Mouse (Mus musculus) urinary bladder, adult 2 months (tissue): Measurements from ENCODE around the gene Adgrb3. TPM values are rescaled to one million over a fixed set of nuclear protein-coding genes. Genes with fewer than 3 reads are reported as not detected.

Experiments
- DNase-seq: peaks from one replicate; pipeline ENCODE4 v3.0.0; 2022; ENCODE audit warnings: low spot score
- polyA plus RNA-seq: library from polyadenylated mRNA; depleted of rRNA; stranded (reverse); fragments of >200 nt; gene quantifications from 2 replicates; pipeline ENCODE4 v1.2.3, GENCODE M21; 2012; rRNA removed

Gene Adgrb3
- 0.09 and 0.14 TPM in 2 replicates for polyA plus RNA-seq

DNA sequence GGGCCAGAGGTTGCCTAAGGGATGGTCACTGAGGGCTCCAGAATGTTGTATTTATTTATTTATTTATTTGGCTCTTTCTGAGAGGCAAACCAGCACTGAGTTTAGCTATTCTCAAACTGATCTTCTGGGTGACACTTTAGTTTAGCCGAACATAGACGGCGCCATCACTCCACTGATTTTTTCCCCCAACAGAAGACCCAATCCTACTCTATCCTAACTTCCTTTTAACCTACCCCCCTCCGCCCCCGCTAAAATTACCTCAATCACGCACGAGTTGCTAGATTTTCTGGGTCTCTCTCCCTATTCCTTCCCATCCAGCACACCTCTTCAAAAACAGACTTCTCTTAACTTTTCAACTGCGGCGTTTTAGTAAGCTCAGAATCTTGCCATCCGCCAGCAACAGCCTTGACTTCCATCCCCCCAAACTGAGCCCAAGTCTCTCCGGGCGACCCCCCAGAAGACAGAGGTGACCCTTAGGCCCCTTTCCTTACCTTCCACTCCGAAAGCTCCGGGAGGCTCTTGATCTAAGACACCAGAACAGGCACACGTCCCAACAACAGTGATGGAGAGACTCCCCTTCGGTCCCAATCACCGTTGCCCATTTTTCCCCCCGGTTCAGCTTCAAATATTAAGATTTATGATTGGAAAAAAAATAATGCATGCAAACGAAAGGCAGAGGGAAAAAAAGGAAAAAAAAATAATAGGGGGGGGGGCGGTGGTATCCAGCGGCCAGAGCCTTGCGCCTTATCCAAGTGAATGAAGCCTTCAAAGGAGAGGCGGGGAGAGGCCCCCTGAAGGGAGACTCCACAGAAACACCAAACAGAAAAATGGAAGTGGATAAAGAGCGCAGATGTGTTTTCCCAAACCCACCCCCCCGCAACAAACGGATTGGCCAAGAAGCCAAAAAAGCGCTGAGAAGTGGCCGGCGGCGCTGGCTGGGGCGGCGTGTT is at the start of gene Adgrb3:
Gene Adgrb3, minus strand, starts transcription at position 737 of the 950 bp plus-strand sequence.
- DNase-seq = no peak

DNA sequence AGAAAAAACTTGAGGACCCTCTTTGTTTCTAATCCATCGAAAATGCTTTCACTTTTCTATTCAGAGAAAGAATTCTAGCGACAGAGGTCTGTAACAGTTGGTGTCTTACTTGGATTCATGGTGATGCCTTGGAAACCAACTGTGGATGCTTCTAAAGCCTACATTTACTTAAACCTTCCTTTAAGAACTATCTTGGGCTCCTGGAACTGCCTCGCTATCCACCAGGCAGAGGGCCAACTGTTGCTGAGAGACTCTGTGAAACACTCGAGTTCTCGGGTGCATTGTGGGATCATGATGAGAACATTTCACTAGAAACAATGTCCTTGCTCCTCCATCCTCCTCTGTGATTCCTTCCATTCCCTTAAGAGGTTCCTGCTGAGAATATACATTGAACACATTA is 48.0 kb upstream of the Adgrb3 start:
- DNase-seq = no peak

DNA sequence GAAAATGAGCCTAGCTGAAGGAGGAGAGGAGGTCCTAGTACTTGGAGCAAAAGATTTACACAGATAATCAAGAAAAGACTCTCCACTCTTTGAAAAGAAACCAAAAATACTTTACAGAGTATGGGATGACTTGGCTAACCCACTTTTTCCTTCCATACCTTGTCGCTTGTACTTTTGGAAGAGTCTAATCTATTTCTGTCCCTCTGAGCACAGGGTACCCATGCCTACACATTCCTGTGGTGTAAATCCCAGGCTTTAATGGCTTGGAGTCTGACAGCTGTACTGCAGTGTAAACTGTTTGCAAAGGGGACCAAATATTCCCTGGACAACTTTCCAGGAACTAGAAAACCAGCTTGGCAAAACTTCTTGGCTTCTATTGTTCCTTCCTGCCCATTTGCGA is 28.0 kb upstream of the Adgrb3 start:
- DNase-seq = no peak

DNA sequence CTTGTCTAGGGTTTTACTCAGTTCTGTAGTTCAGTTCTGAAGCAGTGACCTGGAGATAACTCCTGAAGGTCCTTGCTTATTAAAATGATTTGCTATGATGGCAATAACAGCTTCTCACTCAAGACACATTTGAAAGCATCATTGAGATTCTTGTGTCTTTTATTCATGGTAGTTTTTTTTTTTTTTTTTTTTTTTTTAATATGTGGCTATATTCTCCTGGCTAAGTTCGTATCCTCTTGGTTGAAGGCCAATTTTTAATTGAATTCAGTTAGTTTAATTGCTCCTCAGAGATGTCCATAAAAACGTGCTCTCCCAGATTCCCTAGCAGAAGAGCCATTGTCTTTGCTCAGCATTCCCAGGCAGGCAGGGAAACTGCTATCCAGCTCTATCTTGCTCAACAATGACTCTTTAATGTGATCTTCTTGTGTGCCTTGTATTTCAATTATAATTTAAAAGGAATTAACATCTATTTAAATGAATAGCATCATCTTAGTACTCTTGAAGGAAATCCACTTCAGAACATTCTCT is 25.0 kb upstream of the Adgrb3 start:
- DNase-seq = no peak

DNA sequence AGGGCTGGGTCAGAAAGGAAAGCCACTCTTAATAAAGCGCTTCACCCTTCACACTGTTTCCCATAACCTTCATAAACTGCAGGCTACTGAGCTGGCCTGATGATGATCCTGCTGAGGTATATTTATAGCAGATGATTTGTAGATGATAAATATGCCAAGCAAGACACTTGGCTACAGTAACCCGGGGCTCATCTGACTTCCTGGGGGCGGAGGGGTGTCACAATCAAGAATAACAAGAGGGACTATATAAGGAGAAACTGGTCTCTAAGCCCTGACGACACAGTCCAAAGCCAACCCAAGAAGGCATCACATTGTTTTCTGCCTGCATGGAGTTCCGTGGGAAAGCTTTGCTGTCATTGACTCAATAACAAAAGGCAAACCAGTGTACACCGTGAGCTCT is 2.8 kb upstream of the Adgrb3 start:
- no peak for DNase-seq

DNA sequence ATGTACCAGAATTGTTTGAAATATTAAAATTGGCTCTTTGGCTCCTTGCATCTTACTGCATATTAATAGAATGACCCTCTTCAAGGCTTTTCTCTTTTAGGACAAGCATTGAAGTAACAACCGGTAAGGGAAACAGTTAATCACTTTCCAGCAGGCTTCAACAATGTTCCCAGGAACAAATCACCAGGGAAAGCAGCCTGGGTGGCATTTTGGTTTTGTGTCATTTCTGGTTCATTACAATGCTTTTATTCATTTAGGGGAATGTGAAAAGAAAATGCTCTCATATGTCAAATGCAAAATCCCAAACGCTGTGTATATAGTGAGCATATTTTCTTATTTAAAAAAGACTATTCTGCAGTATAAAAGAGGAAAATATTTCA is 2.0 kb upstream of the Adgrb3 start:
- no peak for DNase-seq

DNA sequence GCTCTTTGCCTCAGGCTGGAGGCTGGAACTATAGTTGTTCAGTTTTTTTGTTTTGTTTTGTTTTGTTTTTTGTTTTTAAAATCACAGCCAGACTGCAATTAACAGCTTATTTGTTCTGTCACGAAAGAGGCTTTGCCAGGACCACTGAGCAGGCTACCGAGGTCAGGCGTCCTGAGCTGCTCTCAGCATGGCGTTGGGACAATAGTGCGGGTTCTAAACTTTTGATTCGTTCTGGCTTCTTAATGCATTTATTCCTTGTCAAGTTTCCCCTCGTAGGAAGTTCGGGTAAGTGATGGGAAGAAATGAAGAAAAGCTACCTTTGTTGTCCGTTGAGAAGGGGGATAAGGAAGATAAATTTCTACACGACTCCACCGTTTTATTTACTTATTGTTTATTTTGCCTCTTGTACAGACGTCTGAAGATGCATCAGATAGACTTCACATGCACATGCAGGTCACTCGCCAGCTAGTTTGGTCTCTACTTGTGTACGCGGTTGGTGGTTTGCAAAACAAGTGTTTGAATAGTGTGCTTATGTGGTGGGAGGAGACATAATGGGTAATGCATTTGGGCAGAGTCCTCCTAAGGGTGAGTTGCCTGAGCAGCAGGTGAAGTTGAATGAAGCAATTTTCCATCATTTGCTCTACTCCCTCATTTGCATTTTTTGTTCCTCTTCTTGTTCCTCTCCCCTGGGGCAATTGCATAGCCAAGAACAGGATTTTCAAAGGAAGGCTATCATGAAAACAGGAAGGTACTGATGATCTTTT is 1.4 kb upstream of the Adgrb3 start:
- DNase-seq = no peak

DNA sequence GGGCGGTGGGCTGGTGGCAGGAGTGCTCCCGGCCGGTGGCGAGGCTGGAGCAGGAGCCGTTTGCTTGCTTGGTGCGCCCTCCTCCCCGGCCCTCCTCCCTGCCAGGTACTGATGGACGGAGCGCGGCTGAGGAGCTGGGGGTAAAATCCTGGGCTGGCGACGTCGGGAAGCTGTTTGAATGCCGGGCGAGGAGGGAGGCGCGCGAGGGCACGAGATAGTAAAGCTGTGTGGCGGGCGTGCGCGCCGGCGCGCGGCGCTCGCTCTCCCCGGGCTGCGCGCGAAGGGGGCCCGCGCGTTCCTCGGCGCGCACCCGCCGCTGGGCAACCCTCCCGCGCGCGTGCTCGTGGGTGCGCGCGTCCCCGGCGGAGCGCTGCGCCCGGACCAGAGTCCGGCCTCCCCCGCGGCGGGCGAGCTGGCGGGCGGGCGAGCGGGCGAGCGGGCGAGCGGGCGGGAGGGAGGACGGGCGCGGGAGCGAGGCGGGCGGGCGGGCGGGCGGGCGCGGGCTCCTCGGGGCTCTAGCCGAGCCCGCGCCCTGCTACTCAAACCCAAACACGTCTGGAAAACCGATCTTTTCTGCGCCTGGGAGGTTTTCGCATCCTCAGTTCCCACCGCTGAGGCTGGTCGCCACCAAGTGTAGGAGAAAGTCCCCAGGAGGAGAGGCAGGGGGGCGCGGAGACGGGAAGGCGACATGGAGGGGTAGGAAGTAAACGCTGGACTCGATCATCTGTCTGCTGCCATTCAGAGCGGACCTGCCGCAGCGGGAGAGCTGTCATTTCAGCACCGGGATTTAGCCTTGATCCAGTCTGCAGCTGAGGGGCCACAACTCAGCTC is 629 bp upstream of the Adgrb3 start:
- DNase-seq = no peak

DNA sequence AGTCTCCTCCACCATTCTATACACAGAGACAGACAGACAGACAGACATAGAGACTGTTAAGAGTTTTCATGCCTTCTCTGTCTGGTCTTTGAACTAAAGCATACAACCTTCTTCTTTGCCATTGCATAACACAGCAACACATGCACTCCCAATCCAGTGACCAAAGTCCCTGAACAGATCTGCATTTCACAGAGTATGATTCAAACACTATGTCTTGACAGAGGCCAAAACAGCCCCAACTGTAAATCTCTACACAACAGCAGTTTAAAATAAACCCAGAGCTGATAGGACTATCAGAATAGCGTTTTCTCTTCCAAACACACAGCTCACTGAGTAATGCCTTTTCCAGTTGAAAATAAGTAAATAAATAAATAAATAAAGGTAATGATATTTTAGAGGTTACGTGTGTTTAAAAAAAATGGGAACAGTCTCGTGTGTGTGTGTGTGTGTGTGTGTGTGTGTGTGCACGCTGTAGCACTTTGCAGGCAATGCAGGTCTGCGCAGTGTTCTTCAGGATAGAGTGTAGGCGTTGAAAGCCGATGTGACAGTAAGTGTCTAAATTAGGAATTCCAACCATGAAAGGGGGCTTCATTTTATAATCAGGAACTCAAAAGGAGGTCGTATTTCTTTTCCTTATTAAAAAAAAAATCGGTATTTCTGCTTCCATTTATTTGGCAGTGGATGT is 1.3 kb downstream of the Adgrb3 start:
- no peak for DNase-seq

DNA sequence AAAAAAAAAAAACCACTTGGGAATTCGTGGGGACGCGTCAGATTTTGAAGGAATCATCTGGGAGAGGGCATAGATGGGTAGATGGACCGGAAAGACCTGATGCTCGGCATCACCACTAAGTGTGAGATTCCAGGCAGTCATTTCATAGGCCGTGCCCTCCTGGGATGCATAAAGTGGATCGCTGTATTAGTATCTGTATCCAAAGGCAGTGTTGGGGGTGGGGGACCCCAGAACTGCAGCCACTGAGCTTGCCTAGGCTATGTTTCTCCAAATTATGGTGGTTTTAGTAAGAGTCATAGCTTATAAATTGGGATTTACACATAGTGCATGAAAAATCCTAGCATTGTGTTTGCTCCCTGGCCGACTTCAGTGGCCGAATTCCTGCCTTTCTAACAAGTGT is 2.1 kb downstream of the Adgrb3 start:
- no peak for DNase-seq

DNA sequence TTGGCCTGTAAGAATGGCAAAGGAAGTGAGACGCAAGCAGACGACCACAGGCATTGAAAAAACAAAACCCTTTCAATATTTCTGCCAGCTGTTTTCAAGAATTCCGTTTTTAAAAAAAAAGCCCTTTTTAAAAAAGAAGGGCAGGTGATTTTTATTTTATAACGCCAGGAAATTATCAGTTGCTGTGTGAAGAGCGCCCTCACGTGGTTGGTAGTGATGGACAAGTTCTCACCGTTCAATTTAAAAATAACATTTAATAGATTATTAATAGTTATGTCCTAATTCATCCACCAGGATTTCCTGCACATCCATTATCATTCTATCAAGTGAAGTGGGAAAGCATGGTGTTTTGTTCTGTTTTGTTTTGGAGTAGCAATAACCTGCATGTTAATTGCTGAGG is 2.7 kb downstream of the Adgrb3 start:
- DNase-seq = no peak

DNA sequence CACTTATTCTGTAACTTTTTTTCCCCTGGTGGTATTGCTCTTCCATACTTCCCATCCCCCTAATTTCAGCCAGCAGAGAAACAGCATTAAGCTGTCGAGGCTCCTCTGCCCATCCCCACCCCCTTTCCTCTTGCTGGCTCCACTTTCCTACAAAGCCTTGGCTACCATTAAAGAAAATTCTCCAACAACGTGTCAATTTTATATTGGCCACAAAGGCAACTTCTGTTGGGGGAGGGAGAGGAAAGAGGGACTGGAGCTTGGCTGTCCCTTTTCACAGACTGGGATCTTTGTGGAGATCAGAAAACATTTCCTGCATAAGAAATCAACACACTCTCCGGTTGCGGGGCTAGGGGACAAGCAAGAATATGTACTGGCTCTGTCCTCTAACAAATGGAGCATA is 4.9 kb downstream of the Adgrb3 start:
- no peak for DNase-seq

DNA sequence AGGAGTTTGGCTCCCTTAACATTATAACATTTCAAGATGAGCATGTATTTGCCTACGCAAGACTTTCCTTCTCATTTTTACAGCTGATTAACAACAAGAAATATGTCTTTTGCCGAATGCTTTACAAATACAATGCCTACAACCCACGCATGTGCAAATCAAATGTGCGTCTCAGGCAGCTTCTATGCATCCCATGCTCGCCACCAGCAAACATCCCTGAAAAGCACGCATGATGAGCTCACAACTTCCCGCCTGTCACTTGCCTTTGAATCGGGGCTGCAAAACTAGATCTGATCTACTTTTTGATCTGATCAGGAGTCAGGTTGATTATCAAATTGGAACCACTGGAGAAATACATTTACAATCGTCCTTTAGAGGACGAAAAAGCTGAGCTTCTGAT is 5.5 kb downstream of the Adgrb3 start:
- DNase-seq = no peak

DNA sequence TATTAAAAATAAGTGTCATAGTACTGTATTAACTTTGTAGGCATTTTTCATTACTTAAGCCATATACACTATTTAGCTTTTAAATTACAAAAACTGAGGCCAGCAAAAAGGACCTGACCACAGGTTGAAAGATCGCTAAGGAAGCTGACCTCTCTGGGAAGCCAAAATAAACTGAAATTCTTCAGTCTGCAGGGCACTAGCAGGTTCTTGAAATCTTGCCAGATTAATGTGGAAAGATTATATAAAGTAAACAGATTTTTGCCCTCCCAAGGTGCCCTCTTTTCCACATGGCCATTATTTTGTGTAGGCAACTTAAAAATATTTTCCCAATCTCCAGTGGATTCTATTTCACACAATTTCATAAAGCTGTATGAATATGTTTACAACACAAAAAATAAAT is 14.0 kb downstream of the Adgrb3 start:
- no peak for DNase-seq

DNA sequence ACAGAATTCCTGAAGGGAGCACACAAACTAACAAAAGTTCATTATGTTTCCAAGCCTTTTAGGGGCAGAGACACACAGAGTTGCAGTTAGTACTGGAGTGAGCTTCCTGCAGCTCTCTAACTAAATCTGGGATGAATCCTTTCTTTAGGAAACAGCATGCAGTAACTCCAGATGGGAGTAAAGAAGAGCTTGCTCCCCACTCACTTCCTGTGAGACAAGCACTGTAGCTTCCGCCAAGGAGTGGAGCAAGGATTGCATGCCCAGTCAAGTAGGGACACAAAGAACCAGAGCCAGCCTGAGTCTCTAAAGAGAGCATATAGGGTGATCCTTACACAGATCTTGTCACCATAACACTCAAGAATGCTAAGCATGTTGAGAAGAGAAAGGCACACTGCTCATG is 50.7 kb downstream of the Adgrb3 start:
- DNase-seq = no peak

DNA sequence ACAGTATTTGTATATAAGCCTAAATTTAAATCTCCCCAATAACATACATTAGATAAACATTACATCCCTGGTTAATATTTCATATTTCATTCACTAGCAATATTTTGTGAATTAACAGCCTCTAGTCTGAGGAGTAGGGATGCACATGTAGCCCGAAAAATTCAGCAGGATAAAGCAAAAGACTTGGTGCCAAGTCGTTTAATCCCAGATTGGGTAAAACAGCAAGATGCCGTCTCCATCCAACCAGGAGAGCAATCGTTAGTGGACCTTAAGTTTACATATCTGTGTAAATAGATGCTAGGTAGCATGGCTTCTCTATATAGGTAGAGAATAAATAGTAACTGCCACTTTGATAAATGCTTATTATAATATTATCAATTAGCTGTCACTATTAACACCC is 52.0 kb downstream of the Adgrb3 start:
- no peak for DNase-seq

DNA sequence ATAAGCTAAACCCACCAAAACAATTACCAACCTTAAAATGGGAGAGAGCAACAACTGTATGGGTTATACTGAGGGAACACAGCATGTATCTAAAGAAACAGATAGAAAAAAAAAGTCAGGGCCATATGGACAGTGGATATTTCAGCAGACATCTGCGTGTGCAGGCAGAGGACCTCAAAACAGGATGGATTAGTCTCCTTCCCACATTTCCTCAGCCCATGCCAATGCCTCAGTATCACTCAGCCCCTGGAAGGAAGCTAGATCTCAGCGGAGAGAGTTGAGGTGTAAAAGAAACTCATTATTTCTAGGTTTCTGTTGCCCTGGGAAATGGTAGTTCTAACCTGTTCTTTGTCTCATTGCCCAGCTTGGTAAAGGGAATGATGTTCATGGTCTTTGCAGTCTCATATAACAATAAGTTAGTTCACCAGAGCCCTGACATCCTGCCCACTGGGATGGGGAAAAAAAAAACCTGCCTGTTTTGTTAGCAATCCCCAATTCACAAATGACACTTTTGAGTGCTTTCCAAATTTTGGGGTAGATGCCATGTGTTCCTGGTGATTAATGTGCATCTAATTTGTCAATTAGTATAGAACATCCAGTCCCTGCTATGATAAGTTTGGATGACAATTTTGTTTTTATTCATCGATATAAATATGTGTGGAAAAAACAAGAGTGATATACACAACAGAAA is 53.9 kb downstream of the Adgrb3 start:
- DNase-seq = no peak

DNA sequence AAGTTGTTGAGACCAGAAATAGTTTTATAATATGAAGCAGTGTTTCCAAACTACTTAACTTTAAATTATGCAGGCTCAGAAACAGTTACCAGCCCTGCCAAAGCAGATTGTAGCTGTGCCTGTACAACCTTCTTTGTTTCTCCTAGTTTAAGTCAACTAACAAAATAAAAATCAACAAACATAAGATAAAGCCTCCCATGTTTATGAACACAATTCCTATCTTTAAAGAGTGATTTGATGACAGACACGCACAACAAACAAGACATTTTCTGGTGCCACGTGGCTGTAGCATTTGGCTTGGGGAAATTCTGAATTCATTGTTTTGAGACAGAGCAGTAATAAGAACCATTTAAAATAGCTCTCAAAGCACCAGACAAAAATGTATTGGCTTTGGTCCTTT is 60.5 kb downstream of the Adgrb3 start:
- no peak for DNase-seq

DNA sequence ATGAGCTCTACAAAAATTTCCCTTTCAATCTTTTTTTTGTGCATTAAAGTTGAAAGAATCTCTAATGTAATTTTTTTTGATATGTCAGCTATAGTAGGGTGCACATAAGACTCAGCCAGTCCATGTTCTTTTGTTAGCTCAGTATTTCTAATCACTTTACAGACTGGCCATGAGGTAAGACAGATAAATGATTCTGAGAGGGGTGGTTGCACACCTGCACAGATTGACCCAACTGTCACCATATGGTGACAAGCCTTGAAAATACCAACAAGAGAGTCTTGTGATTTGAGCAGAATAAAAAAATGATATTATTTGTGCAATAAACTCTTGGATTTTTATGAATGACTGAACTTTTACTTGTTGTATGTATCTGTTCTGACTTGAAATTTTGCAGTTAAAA is 74.2 kb downstream of the Adgrb3 start:
- no peak for DNase-seq

DNA sequence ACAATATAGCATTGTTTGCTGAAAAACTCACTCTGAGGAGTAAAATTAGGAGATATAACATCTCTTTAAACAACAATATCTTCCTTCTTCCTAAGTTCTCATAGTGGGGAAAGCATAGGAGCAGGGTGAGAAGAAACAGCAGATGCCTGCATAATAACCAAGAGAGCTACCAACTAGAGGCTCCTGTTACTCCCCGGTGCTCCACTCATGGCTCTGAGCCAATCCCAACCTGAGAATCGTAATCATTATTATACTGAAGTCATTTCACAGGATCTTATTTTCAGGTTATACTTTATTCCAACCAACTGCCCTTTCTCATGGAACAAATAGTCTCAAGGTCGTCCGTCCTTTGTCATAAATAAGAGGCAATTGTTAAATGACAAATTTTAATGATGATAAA is 75.0 kb downstream of the Adgrb3 start:
- no peak for DNase-seq

DNA sequence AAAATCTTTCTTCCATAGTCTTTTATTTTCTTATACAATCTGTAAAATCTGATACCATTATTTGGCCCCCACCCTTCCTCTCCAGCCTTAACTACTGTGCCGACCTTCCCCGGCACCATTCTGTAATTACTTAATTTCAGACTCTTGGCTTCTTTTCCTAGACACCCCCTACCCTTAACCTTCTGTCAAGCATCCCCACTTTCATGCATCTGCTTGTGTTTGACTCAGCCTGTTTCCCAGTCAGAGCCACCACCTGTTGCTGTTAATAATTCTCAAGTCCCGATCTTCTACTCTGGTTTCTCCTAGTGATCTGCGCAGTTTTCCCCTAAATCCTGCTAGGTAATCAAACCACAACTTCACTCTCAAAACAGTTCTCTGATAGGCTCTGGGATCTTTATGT is 83.9 kb downstream of the Adgrb3 start:
- DNase-seq = no peak
